Mouse (Mus musculus) liver, embryonic 13.5 days (tissue): ENCODE results near the gene Babam2. TPM values are rescaled to one million over a fixed set of nuclear protein-coding genes. Genes with fewer than 3 reads are reported as not detected.
"Not testable (repeated sequence)": the region's sequence is repeated elsewhere in the genome, so short reads cannot be mapped to it uniquely, and the experiment has no call there.

ENCODE experiments used
- ATAC-seq: fragments of 200-750 bp; cut with Nextera tagmentation; 2 replicates; pipeline ENCODE4 v1.8.0; 2017; ENCODE audit warnings: low read depth, mild to moderate bottlenecking, moderate number of reproducible peaks, moderate library complexity
- DNase-seq: peaks from one replicate; pipeline ENCODE4 v3.0.0; 2022
- H3K27ac ChIP-seq: fragments of 300-500 bp; sonication (generic); 2 replicates; pipeline ENCODE4 v1.5.1; 2015; ENCODE audit warnings: moderate library complexity, mild to moderate bottlenecking, inconsistent platforms
- H3K27me3 ChIP-seq: fragments of 300-500 bp; sonication (generic); 2 replicates; pipeline ENCODE4 v1.6.1; 2015; ENCODE audit warnings: mild to moderate bottlenecking, inconsistent platforms
- H3K36me3 ChIP-seq: fragments of 300-500 bp; sonication (generic); 2 replicates; pipeline ENCODE4 v1.6.1; 2015; ENCODE audit warnings: mild to moderate bottlenecking, inconsistent platforms
- H3K4me1 ChIP-seq: fragments of 300-500 bp; sonication (generic); replicated peaks from 2 replicates; pipeline ENCODE4 v1.6.1; 2015; ENCODE audit warnings: inconsistent platforms
- H3K4me2 ChIP-seq: fragments of 300-500 bp; sonication (generic); 2 replicates; pipeline ENCODE4 v1.6.1; 2015; ENCODE audit warnings: inconsistent platforms, mild to moderate bottlenecking, moderate library complexity
- H3K4me3 ChIP-seq: fragments of 300-500 bp; sonication (generic); replicated peaks from 2 replicates; pipeline ENCODE4 v1.5.1; 2015; ENCODE audit warnings: mild to moderate bottlenecking, inconsistent platforms
- H3K9ac ChIP-seq: fragments of 300-500 bp; sonication (generic); 2 replicates; pipeline ENCODE4 v1.6.1; 2015; ENCODE audit warnings: mild to moderate bottlenecking, inconsistent platforms
- H3K9me3 ChIP-seq: fragments of 300-500 bp; sonication (generic); replicated peaks from 2 replicates; pipeline ENCODE4 v1.6.1; 2016; ENCODE audit warnings: inconsistent platforms
- WGBS: fragments of 180-500 bp; shearing (Covaris S2); methylation state at CpG from one replicate; pipeline ENCODE4 v1.1.7; 2015; ENCODE audit not compliant: insufficient replicate concordance; 5-methylcytosine and 5-hydroxymethylcytosine counted together
- polyA plus RNA-seq: library from polyadenylated mRNA; unstranded; fragments of >200 nt; fragmentation: Nextera tagmentation; extraction: Ambion mirVana; gene quantifications from 2 replicates; pipeline ENCODE4 v1.2.1, GENCODE M21; 2015

Gene Babam2
- polyA plus RNA-seq, 1 experiment from 2014 or later = 37.1 TPM

GRCm38 (mm10) chr5:31950532-31950931, 253.0 kb downstream of the Babam2 start:
- no peaks in the 10 kb centered on the region for H3K27me3 ChIP-seq
- H3K36me3 ChIP-seq = no peaks in the 10 kb centered on the region
- WGBS = 80% methylated on average over 4 of the region's 4 CpGs
- no peak overlapping the region for H3K9ac ChIP-seq
- no peaks in the 10 kb centered on the region for H3K4me1 ChIP-seq
- no peaks in the 10 kb centered on the region for H3K9me3 ChIP-seq
- no peak overlapping the region for H3K27ac ChIP-seq
- H3K4me3 ChIP-seq = no peak overlapping the region
- no peak overlapping the region for H3K4me2 ChIP-seq
- DNase-seq (no peak), ATAC-seq (no peak)

GRCm38 (mm10) chr5:31955184-31955583, 257.7 kb downstream of the Babam2 start:
- no peak for ATAC-seq
- WGBS = 59% methylated on average over 3 of the region's 3 CpGs
- H3K9ac ChIP-seq = no peak overlapping the region

GRCm38 (mm10) chr5:31956336-31956735, 258.9 kb downstream of the Babam2 start:
- no peaks in the 10 kb centered on the region for H3K27me3 ChIP-seq
- H3K4me2 ChIP-seq = no peak overlapping the region
- 77% methylated on average over 3 of the region's 3 CpGs for WGBS
- DNase-seq = no peak
- H3K4me3 ChIP-seq = no peak overlapping the region
- H3K9ac ChIP-seq = no peak overlapping the region
- no peak for ATAC-seq
- H3K9me3 ChIP-seq = no peaks in the 10 kb centered on the region
- no peaks in the 10 kb centered on the region for H3K4me1 ChIP-seq
- no peaks in the 10 kb centered on the region for H3K36me3 ChIP-seq
- H3K27ac ChIP-seq = no peak overlapping the region

More at GRCm38 (mm10) chr5:31955184-31955583, 257.7 kb downstream of the Babam2 start:
- Histone ChIP-seq H3K27ac (no peak overlapping the region), H3K9me3 (no peaks in the 10 kb centered on the region), H3K36me3 (no peaks in the 10 kb centered on the region), H3K4me3 (no peak overlapping the region), H3K4me2 (no peak overlapping the region), H3K27me3 (no peaks in the 10 kb centered on the region), H3K4me1 (no peaks in the 10 kb centered on the region)
- no peak for DNase-seq

- WGBS = 82% methylated on average over 8 of the region's 8 CpGs
- no peak for ATAC-seq
- no peak overlapping the region for H3K4me2 ChIP-seq
- no peaks in the 10 kb centered on the region for H3K4me1 ChIP-seq
- DNase-seq = no peak
- H3K36me3 ChIP-seq = no peaks in the 10 kb centered on the region
- H3K9me3 ChIP-seq = no peaks in the 10 kb centered on the region
- no peak overlapping the region for H3K27ac ChIP-seq
- no peaks in the 10 kb centered on the region for H3K27me3 ChIP-seq
- H3K4me3 ChIP-seq = no peak overlapping the region
- no peak overlapping the region for H3K9ac ChIP-seq
These were observed 262.4 kb downstream of the Babam2 start for GRCm38 (mm10) chr5:31959886-31960285.

- Histone ChIP-seq H3K27ac (no peak overlapping the region), H3K27me3 (no peaks in the 10 kb centered on the region), H3K36me3 (no peaks in the 10 kb centered on the region), H3K9ac (no peak overlapping the region), H3K4me3 (no peak overlapping the region), H3K4me2 (no peak overlapping the region), H3K4me1 (no peaks in the 10 kb centered on the region; the same call in 1 of the 2 replicates), H3K9me3 (no peaks in the 10 kb centered on the region)
- no peak for DNase-seq
- ATAC-seq = no peak
- WGBS = 30% methylated on average over 2 of the region's 2 CpGs
These were observed 263.9 kb downstream of the Babam2 start for GRCm38 (mm10) chr5:31961423-31961822.

GRCm38 (mm10) chr5:31962346-31962745, 264.9 kb downstream of the Babam2 start:
- H3K9ac ChIP-seq = no peak overlapping the region
- ATAC-seq (no peak), DNase-seq (no peak)
- no peaks in the 10 kb centered on the region for H3K9me3 ChIP-seq
- no peaks in the 10 kb centered on the region; the same call in 1 of the 2 replicates for H3K4me1 ChIP-seq
- H3K36me3 ChIP-seq = no peaks in the 10 kb centered on the region
- H3K4me2 ChIP-seq = no peak overlapping the region
- whole genome bisulfite sequencing = 54% methylated on average over 3 of the region's 3 CpGs
- H3K4me3 ChIP-seq = no peak overlapping the region
- no peaks in the 10 kb centered on the region for H3K27me3 ChIP-seq
- no peak overlapping the region for H3K27ac ChIP-seq

GRCm38 (mm10) chr5:31963352-31963751, 265.9 kb downstream of the Babam2 start:
- no peak overlapping the region for H3K4me2 ChIP-seq
- no peak for ATAC-seq
- WGBS = 74% methylated on average over 8 of the region's 8 CpGs
- DNase-seq = no peak
- H3K36me3 ChIP-seq = no peaks in the 10 kb centered on the region
- no peak overlapping the region for H3K4me3 ChIP-seq
- no peak overlapping the region for H3K9ac ChIP-seq
- no peaks in the 10 kb centered on the region for H3K27me3 ChIP-seq
- no peak overlapping the region for H3K27ac ChIP-seq
- H3K9me3 ChIP-seq = no peaks in the 10 kb centered on the region
- peaks cover 4% of the 10 kb centered on the region; the same call in 1 of the 2 replicates for H3K4me1 ChIP-seq

GRCm38 (mm10) chr5:31963851-31964250, 266.4 kb downstream of the Babam2 start:
- Histone ChIP-seq H3K27ac (no peak overlapping the region), H3K4me1 (peaks cover 4% of the 10 kb centered on the region; the same call in 1 of the 2 replicates), H3K36me3 (no peaks in the 10 kb centered on the region), H3K4me3 (no peak overlapping the region), H3K27me3 (no peaks in the 10 kb centered on the region), H3K9me3 (no peaks in the 10 kb centered on the region), H3K9ac (no peak overlapping the region), H3K4me2 (no peak overlapping the region)
- DNase-seq (no peak), ATAC-seq (no peak)
- WGBS = 73% methylated on average over 2 of the region's 2 CpGs

GRCm38 (mm10) chr5:31966741-31967140, 269.3 kb downstream of the Babam2 start:
- H3K9me3 ChIP-seq = no peaks in the 10 kb centered on the region
- H3K36me3 ChIP-seq = no peaks in the 10 kb centered on the region
- no peak overlapping the region for H3K4me2 ChIP-seq
- H3K4me3 ChIP-seq = no peak overlapping the region
- 61% methylated on average over 5 of the region's 5 CpGs for WGBS
- ATAC-seq (no peak), DNase-seq (no peak)
- H3K27ac ChIP-seq = no peak overlapping the region
- peaks cover 4% of the 10 kb centered on the region; the same call in 1 of the 2 replicates for H3K4me1 ChIP-seq
- H3K27me3 ChIP-seq = no peaks in the 10 kb centered on the region
- H3K9ac ChIP-seq = no peak overlapping the region

- DNase-seq = no peak
These were observed 270.0 kb downstream of the Babam2 start for GRCm38 (mm10) chr5:31967526-31967925.

GRCm38 (mm10) chr5:31968046-31968506, 270.6 kb downstream of the Babam2 start:
- peaks cover 4% of the 10 kb centered on the region; the same call in 1 of the 2 replicates for H3K4me1 ChIP-seq
- H3K4me2 ChIP-seq = no peak overlapping the region
- H3K27me3 ChIP-seq = no peaks in the 10 kb centered on the region
- DNase-seq (no peak), ATAC-seq (peak; percentile 78)
- H3K4me3 ChIP-seq = no peak overlapping the region
- no peak overlapping the region for H3K27ac ChIP-seq
- 57% methylated on average over 6 of the region's 6 CpGs for WGBS
- H3K9me3 ChIP-seq = no peaks in the 10 kb centered on the region
- no peaks in the 10 kb centered on the region for H3K36me3 ChIP-seq
- H3K9ac ChIP-seq = no peak overlapping the region

More at GRCm38 (mm10) chr5:31967526-31967925, 270.0 kb downstream of the Babam2 start:
- Histone ChIP-seq H3K4me3 (no peak overlapping the region), H3K9ac (no peak overlapping the region), H3K36me3 (no peaks in the 10 kb centered on the region), H3K4me1 (peaks cover 4% of the 10 kb centered on the region; the same call in 1 of the 2 replicates), H3K4me2 (no peak overlapping the region), H3K27ac (0 out of 2 replicates have a peak overlapping the region, but pooled peaks have one; percentile 26), H3K9me3 (no peaks in the 10 kb centered on the region), H3K27me3 (no peaks in the 10 kb centered on the region)
- 67% methylated on average over 4 of the region's 4 CpGs for WGBS
- ATAC-seq = peak; percentile 12; the same call in 1 of the 2 replicates

GRCm38 (mm10) chr5:31972416-31972815, 274.9 kb downstream of the Babam2 start:
- ATAC-seq, H3K27me3 ChIP-seq, H3K4me1 ChIP-seq, H3K4me3 ChIP-seq, H3K27ac ChIP-seq, H3K4me2 ChIP-seq, H3K36me3 ChIP-seq, DNase-seq, H3K9ac ChIP-seq, H3K9me3 ChIP-seq: not testable (repeated sequence)
- WGBS = 64% methylated on average over 1 of the region's 1 CpGs
